Mouse (Mus musculus): Measurements from ENCODE around the gene Ncam1. TPM values are rescaled to one million over a fixed set of nuclear protein-coding genes. Genes with fewer than 3 reads are reported as not detected.
A peak's percentile ranks its signal among the peaks of the same experiment; 100 is the strongest.

The Ncam1 gene
- total RNA-seq, 1 experiment from 2014 or later: 40.9 TPM

DNA sequence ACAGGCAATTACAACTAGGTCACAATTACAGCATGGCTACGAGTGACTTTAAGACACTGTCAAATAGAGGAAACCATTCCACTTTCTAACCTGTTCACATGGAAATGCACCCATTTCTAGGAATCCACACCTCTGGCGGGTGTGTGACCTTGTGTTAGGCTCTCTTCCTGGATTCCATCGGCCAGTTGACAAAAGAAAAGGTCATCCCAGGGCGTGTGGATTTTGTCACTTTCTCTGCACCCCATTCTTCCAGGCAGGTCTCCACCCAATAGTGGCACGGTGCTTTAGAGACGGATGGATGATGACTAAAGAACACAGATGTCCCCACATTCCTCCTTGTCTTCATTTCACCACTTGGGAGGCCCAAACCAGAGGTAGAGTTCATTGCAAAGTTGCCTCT lies 47.3 kb downstream of the Ncam1 start:
- no peak for DNase-seq

DNA sequence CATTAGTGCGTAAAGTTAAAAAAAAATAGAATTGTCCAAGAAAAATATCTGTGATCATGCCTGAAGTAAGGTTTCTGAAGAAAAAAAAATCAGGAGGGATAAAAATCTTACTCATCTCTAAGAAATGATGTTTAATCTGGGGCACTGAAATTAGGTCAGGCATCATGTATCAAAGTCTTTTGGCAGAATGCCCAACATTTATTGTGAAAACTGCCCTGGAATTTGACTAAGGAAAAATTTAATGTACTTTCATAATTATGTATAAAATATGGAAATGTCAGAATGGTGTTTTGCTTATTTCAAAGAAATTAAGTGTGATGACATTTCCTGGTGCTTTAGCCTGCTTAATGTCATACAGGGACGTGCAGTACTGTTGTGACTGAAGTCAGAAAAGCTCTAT lies 52.5 kb downstream of the Ncam1 start:
- DNase-seq: no peak

DNA sequence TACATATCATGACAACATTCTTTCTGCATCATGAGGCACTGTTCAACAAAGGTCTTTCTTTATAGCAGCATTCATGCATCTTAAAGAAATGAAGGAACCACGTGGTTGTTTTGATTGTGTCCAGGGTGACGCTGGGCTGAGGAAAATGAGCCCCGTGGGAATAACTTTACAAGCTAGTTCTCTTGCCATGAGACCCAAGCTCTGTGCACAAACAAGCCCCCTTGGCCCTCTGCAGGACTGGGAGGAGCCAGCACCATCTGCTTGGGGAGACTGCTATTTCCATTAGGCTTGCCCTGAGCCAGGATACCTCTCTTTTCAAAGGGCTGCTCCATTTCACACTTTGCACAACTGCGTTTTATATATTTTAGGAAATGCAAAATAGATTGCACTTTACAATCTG lies 53.0 kb downstream of the Ncam1 start:
- DNase-seq: no peak

DNA sequence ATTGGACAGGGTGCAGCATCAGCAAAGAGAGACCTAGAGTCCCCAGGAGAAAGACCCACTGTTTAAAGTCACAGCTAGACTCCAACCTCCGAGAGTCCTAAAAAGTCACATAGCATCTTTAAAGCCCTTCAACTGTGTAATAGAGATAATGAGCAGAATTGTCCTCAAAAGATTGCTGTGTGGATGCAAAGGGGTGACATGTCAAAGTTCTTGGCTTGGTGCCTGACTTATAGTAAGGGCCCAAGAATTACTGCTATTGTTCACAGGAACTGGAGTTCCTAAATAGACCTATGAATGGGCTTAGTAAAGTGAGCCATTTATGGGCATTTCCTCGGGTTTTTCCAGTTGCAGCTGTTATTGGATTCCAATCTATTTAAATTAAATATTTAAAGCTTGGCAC lies 54.4 kb downstream of the Ncam1 start:
- DNase-seq: no peak

DNA sequence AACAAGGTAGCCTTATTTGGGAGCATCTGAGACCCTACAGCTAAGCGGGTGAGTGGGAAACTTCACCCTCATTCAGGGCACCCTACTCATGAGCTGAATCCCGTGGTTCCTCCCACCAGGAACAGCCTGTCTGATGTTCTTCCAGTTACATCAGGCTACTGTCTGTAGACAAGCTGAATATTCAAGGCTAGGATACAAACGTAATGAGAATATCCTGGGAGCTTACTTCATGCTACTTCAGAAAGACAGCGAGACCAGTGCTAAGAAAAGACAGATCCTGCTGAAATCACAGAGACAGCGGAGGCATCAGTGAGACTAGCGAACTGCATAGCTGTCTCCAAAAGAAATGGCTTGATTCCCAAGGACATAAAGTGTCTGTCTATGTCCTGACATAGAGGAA lies 58.8 kb downstream of the Ncam1 start:
- DNase-seq: no peak

DNA sequence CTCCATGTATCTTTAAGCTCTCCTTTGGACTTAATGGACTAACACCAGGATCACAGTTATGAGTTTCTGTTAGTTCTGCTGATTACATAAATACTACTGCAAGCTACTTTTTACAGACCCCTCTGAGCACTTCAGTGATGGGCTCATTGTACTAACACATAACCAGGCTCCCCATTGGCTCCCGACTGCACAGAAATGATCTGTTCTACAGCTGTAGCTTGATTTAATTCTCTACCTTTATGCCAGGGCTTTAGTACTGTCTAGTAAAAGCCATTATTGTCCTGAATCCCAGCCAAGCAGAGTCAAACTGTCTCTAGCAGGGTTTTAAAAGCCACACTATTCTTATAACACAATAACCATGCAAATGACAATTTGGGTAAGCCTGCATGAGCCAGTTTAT lies 60.2 kb downstream of the Ncam1 start:
- DNase-seq: no peak

DNA sequence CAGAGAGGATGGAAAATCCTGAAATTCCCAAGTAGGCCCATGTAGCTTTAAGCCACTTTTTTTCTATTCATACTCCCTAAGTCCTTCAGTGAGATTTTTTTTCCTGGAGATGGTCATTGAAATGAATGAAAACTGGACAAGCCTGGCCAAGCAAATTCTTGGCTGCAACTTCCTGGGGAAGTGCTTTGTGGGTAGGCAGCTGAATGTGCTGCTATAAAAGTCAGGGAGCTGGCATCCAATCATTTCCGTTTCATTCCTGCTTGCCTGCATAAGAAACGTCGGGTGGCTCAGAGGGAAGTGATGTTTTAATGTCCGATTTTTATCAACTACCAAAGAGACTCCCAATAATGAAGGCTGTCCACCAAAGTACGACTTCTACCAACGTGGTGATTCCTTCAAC lies 61.6 kb downstream of the Ncam1 start:
- DNase-seq: no peak

DNA sequence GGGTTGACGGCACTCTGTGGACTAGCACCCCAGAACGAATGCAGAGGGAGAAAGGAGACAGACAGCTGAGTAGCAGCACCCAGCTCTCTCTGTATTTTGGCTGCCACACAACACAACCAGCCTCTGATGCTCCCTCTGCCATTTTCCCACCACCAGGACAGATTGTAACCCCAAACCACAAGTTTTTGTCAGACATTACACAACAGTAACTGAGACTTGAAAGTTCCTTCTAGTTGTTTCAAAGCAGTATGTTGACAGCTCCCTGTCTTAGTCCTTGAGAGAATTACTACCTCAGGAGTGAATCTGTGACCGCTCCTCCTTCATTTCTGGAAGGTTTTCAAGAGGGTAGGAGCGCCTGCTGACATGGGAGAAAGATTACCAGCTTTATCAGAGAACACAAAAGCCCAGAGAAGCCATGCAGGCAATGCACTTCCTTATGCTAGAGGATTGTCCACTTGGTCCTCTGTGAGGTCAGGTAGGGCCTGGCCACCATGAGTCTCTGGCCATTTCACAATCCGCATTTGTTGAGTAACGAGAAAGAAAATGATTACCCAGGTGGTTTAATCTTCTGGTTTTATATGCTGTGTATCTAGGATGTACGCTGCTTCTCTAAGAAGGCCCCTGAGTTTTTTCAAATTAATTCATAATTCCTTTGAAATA lies 64.2 kb downstream of the Ncam1 start:
- DNase-seq: no peak

DNA sequence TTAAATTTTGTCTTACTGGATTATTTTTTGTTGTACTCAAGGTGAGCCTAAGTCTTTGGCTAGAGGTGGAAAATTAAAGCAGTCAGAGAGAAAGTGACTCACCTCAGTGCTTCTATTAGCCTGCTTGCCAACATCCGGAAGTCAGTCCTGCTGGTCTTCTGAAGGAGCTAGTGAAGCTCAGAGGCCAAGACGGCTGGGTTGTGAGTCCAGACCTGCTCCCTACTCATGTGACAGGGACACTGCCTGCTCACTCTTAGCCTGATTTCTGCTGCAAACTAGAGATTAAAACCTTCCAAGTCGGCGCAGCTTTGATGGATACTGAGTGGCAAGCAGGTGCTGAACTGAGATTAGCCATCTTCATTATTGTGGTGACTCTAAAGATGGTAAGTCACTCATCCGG lies 65.0 kb downstream of the Ncam1 start:
- DNase-seq: no peak

DNA sequence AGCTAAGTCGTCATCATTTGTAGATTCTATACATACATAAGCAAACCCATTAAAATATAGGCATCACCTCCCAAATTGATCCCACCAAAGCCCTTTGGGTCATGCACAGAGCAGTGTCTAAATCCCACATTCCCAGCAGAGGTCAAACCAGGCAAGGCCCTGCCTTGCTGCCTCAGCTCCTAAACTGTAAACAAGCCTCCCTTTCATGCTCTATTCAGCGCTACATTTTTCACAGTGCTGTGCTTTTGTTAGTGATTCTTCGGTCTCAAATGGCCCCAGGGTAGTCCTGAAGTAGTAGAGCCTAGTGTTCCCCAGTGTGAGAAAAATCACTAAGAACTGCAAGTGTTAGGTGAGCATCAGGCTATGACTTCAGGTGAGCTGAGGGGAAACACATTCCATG lies 69.2 kb downstream of the Ncam1 start:
- DNase-seq: no peak

DNA sequence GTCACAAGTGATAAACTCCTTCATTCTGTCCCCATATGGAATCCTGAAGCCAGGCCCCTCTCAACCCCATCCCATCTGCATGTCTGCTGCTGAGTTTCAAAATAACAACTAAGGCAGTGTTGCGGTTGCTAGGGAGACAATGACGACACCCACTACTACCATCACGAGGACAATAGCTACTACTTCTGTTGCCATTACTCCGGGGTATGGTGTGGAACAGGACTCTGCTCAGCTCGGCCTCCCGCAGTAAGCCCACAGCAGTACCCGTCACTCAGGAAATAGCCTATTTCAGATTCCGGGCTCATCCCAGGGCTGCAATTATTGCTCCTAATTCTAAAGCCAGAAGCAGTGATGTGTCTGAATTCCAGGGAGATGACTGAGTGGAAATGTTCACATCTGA lies 70.5 kb downstream of the Ncam1 start:
- no peak for DNase-seq

DNA sequence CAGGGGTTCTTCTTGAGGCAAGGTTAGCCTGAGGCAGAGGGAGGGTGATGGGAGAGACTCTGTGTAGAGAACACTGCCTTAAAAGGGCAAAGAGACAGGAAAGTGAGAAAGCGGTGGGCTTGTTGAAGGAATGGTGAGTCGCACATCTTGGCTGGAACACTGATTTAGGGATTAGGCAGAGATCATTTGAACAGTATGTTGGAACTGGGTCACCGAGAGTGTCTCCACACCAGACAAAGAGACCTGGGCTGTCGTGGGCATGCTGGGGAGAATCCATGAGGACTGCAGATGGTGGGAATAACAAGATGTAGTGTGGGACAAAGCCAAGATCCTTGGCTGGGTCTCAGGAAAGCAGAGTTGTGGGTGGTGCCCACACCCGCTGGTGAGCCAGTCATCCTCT lies 76.0 kb downstream of the Ncam1 start:
- no peak for DNase-seq

DNA sequence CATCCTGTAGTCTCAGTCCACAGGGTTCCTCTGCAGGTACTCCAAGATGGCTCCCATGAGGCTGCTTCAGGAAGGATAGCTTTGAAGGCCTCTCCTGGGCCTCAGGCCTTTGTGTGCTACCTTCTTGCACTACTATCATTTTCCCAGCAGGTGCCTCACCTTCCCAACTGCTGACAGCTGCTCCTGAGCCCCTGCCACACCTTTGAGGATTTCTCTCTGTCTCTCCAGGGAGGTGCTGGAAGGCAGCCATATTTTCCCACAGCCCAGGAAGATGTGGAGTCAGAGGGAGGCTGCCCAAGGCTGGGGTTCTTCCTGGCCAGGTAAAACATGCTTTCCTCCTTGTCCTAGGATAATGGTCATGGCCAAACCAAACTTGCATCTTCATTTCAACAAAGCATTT lies 83.6 kb downstream of the Ncam1 start:
- DNase-seq: peak; percentile 7

DNA sequence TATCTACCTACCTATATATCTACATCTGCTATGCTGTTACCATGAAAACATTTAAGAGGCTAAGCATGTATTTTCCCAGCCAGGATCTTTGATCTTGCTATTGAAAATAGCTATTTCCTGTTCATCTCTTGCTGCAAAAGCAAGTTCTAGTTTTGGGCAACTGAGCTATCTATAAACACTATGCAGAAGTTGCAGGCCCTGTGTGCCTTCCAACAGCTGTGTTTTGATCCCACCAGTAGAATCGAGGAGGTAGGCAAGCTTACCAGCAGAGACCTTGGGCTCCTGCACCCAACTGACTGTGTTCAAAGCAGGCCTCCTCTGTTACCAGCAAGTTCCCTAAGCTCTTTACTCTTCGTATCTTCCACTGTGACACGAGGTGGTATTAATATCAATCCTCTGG lies 84.6 kb downstream of the Ncam1 start:
- DNase-seq: no peak

DNA sequence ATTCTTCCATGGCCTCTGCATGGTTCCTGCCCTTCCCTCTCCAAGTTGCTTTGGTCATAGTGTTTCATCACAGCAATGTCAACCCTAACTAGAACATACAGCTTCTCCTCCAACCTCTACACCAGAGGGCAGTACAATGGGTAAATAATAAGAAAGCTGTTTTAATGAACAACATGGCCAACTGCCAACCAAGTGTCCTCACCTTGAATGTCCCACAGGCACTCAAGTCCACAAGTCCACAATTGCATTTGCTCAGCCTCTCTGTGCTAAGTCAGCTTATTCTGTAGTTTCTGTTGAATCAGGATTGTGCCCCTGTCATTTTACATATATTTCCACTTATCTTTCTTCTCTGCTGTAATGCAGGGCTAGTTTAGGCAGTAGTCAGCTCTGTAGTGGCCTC lies 91.1 kb downstream of the Ncam1 start:
- DNase-seq: no peak

DNA sequence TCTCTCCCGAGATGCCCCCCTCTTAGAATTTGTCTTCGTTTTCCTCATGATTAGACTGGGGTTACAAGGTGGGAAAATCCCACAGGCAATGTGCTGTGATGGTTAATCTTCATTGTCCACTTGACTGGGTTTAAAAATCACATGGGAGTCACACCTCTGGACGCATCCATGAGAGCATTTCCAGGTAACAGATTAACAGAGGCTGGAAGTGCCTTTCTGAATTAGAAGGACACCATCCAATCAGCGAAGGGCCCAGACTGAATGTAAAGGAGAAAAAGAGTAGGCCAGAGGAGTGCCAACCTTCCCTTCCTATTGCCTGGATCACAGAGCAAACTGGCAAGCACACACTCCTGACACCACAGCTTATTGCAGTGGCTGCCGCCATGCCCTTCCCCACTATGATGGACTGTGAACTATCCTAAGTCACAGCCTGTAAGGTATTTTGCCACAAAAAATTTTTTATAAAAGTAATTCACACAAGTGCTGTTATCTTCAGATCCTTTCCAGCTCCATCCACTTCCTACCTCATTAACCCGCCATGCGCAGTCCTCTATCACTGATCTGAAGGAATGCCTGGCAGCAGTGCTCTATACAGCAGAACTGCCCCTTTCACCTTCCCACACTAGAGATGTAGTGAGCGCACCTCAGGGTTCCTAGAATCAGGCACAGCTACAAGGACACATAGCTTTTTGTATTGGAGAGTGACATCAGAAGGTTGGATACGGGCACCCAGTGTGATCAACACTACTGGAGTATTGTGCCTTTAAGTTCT lies 94.3 kb downstream of the Ncam1 start:
- DNase-seq: no peak

DNA sequence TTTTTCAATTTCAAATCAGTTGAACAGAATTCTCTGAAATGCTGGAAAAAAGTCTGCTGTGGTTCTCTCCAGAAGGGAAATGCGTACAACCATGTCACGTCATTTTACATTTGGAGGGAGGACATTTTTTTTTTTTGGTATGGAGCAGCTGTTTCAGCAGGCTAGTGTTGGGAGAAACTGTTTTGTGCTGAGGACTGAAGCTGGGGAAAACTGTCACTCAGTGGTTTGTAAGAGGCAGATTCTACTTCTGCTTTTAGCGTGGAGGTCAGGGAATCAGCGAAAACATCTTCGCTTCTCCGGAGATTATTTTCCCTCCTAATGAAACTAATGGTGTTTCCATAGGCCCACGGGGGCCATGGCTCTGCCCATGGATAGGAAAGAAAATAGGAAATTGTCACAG lies 103.4 kb downstream of the Ncam1 start:
- no peak for DNase-seq

DNA sequence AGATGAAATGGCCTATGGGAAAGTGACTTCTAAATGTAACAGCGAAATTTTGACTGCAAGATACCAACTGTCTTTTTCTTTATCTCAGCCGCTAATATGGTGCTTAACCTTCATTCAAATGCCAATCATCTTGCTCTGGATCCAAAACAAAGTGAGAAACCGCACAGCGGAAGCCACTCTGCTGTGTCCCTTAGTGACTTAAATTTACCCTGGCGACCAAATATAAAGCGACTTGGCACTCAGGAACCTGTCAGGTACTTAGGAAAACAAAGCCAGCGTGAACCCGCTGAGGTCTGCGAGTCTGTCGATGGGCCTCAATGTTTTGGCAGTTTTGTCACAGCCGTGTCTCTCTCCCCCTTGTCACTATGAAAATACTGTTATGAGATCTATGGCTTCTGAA lies 105.9 kb downstream of the Ncam1 start:
- DNase-seq: no peak

DNA sequence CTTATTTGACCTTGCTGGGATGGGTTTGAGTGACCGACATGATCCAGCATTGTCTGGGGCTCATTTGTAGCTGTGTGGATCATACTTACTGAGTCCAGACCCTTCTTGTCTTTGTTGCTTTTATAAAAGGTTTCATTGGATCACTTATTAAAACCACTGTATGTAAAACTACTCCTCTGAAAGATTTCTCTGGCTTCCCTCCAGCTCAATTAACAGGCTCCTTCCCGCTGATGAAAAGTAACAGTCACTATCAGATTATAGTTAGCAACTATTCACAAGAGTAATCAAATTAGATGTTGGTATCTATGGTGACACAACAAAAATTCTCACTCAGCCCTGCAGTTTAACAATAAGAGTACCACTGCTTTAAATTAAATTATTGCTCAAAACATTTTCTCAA lies 107.4 kb downstream of the Ncam1 start:
- DNase-seq: no peak

DNA sequence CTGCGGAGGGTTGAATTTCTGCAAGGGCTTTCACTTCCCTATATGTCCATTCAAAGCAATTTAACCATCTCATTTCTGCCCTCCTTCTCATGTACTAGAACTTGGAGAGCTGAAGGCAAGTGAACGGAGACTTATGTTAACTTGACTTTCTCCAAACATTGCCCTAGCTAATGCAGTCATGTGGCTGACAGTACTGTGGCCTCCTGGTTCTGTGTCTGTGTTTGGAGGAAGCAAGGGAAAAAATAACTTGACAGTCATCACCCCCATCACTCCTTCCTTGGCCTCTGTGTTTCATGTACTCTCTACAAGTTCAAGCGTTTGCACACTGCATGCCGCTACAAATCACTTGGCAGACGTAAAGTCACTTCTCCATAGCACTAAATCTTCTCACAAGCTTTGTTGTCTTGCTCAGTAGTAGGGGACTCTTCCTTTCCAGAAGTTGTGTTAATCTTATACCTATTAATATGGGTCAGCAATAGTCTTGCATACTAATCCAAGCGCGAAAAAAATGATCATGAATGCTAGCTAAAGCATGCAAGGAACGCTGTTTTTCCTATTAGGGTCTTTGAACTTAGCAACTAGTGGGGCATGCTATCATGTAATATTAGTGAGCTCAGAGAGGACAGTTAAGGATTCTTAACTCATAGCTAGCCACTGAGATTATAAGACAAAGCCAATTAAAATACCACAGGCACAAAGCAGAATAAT lies 115.0 kb downstream of the Ncam1 start:
- DNase-seq: no peak

DNA sequence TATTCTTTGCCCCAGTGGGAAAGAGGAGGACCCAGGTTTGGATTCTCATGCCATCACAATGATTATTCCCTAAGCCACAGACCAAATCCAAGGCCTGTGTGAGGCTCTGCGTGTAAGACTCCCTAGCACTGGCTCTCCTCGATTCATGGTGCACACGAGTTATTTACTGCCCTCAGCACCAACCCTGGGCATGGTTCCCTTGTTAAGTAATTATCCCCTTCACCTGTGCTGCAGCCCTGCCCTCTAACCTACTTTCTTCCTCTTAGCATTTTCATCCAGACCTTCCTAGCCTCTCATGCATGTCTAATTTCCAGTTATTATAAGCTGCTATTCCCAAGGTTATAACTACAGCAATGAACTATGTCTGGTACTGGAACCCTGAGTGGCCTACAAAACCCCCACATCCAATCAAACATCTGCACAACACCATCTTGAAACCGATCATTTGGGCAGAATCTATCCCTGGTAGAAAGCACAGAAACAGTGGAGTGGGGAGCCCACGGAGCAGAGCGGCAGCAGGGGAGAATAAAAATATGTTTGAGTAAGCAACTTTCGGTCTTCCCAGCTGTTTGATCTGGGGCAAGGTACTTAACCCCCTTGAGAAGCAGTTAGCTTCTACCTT lies 116.8 kb downstream of the Ncam1 start:
- no peak for DNase-seq

DNA sequence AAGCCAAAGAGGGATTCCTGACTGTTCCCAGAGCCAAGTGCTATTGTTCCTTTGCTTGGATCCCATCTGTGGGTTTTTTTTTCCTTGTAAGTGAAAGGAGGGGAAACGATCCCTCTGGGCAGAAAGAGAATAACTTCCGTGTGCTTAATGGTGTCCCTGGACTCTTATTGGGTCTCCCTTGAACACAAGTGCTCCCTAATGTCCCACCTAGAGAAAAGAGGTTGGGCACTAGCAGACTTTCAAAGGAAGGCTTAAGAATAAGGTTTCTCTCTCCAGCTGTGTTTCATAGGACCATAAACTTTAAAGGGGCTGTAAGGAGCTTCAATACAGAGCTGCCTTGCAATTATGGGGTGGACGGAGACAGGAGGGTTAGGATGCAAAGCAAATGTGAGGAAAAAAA lies 119.5 kb downstream of the Ncam1 start:
- DNase-seq: no peak

Data from adrenal gland, postnatal 14 days (tissue).